Mouse (Mus musculus): Measurements from ENCODE around the gene Ccm2. TPM values are rescaled to one million over a fixed set of nuclear protein-coding genes. Genes with fewer than 3 reads are reported as not detected.
"Not testable (repeated sequence)": the region's sequence is repeated elsewhere in the genome, so short reads cannot be mapped to it uniquely, and the experiment has no call there.

Ccm2 gene
- polyA plus RNA-seq, 1 experiment from 2014 or later: 99.5 TPM

DNA sequence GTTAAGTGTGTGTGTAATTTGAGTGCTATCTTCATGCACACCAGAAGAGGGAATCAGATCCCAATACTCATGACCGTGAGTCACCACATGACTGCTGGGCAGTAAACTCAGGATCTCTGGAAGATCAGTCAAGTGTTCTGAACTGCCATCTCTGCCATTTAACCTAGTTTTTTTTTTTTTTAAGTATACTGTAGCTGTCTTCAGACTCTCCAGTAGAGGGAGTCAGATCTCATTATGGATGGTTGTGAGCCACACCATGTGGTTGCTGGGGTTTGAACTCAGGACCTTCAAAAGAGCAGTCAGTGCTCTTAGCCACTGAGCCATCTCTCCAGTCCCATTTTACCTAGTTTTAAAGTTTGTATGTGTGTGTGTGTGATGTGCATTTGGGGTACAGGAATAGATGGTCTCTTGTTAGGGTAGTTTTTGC is 23.0 kb upstream of the Ccm2 start:
- Histone ChIP-seq H3K9me3 (no peaks in the 10 kb centered on the region), H3K27ac (no peak overlapping the region), H3K36me3 (replicated peaks) (peaks cover 46% of the 10 kb centered on the region), H3K27me3 (ENCODE audit: poor library complexity, severe bottlenecking) (no peaks in the 10 kb centered on the region), H3K4me1 (peaks cover 31% of the 10 kb centered on the region), H3K4me3 (no peak overlapping the region)
- 51% methylated on average over 1 of the region's 1 CpGs for WGBS
- DNase-seq (ENCODE audit: extremely low spot score, low spot score): no peak

DNA sequence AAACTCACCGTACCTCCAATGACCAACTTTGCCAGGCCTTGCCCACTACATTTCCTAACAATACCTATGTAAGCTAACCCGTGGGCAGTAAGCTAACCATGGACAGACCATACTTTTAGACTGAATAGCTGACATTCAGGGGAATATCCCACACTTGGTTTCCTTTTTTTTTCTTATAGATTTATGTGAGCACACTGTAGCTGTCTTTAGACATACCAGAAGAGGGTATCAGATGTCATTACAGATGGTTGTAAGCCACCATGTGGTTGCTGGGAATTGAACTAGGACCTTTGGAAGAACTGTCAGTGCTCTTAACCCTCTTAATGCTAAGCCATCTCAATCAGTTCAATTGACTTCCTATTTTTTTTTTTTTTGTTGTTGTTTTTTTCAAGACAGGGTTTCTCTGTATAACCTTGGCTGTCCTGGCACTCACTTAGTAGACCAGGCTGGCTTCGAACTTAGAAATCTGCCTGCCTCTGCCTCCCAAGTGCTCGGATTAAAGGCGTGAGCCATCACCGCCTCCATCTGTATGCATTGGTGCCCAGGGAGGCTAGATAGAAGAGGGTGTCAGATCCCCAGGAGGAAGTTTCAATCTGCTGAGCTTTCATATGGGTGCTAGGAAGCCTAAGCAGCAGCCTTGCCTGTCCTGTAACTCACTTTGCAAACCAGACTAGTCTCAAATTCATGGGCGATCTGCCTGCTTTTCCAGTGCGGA is 22.4 kb upstream of the Ccm2 start:
- peaks cover 33% of the 10 kb centered on the region for H3K4me1 ChIP-seq
- H3K9me3 ChIP-seq: no peaks in the 10 kb centered on the region
- WGBS: 92% methylated on average over 8 of the region's 8 CpGs
- peaks cover 46% of the 10 kb centered on the region for H3K36me3 ChIP-seq (replicated peaks)
- no peak for DNase-seq (ENCODE audit: extremely low spot score, low spot score)
- H3K4me3 ChIP-seq: no peak overlapping the region
- H3K27me3 ChIP-seq (ENCODE audit: poor library complexity, severe bottlenecking): no peaks in the 10 kb centered on the region
- H3K27ac ChIP-seq: no peak overlapping the region

DNA sequence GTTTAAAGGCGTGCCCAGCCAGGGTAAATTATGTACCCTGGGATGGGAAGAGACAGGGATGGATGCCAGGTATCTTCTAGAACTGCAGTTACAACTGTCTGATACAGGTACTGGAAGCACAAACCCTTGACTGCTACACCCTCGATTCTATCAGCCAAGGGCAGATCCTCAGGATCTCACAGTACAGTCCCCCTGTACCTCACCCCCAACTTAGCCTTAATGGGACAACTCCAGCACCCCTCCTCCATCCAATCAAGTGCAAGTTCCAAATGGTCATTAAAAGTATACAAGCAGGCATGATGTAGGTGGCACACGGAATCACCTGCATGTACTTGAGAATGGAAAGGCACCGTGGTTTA is 21.8 kb upstream of the Ccm2 start:
- no peak for DNase-seq (ENCODE audit: extremely low spot score, low spot score)
- H3K9me3 ChIP-seq: no peaks in the 10 kb centered on the region
- peaks cover 46% of the 10 kb centered on the region for H3K36me3 ChIP-seq (replicated peaks)
- WGBS: 90% methylated on average over 4 of the region's 4 CpGs
- peaks cover 33% of the 10 kb centered on the region for H3K4me1 ChIP-seq
- no peak overlapping the region for H3K4me3 ChIP-seq
- no peaks in the 10 kb centered on the region for H3K27me3 ChIP-seq (ENCODE audit: poor library complexity, severe bottlenecking)
- H3K27ac ChIP-seq: no peak overlapping the region

DNA sequence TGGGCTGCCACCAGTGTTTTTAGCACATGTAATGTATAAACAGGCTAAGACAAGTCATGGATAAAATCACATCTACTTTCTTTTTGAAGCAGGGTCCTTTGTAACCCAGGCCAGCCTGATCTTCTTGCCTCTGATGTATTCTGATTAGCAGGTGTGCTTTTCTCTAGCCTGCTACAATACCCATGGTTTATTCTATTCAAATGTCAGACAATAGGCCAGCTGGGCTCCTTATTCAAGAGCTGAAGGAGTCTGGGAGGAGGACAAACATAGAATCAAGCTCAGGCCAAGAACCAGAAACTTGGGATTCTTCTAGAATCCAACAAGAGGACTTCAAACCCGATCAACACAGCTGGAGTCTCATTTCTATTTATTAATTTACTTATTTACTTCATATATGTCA is 21.4 kb upstream of the Ccm2 start:
- Histone ChIP-seq H3K4me3 (no peak overlapping the region), H3K36me3 (replicated peaks) (peaks cover 46% of the 10 kb centered on the region), H3K4me1 (peaks cover 33% of the 10 kb centered on the region), H3K27me3 (ENCODE audit: poor library complexity, severe bottlenecking) (no peaks in the 10 kb centered on the region), H3K27ac (no peak overlapping the region), H3K9me3 (no peaks in the 10 kb centered on the region)
- DNase-seq (ENCODE audit: extremely low spot score, low spot score): no peak
- WGBS: 83% methylated on average over 1 of the region's 1 CpGs

DNA sequence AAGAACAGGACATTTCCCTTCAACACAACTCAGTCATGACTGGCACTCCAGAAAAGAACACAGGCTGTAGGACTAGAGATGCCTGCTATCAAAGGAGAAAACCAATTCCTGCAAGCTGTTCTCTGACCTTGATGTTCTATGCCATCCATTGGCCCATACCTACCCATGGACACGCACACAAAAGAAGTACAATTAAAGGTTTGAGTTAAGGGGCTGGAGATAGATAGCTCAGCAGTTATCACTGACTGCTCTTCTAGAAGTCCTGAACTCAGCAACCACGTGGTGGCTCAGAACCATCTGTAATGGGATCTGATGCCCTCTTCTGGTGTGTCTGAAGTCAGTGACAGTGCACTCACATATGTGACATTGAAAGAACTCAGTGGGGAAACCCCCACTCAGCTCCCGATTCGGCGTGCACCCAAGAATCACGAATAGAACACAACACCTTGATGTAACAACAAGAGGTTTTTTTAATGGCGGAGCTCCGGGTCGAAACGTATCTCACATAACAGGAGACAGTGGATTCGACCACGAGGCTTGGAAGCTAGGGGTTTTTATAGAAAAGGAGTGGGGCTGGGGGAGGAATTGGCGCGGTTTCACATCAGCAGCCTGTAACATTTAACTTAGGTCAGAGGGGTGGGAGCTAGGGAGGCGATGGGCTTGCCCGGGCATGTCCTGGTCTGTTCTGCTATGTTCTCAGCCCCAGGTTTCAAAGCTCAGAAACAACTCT is 20.0 kb upstream of the Ccm2 start:
- Histone ChIP-seq H3K4me1 (peaks cover 33% of the 10 kb centered on the region), H3K36me3 (replicated peaks) (peaks cover 46% of the 10 kb centered on the region), H3K27ac (peak overlapping the region; percentile 93), H3K4me3 (peak overlapping the region; percentile 73)
- not testable (repeated sequence) for DNase-seq (ENCODE audit: extremely low spot score, low spot score); H3K27me3 ChIP-seq (ENCODE audit: poor library complexity, severe bottlenecking); H3K9me3 ChIP-seq
- 77% methylated on average over 12 of the region's 16 CpGs for WGBS

DNA sequence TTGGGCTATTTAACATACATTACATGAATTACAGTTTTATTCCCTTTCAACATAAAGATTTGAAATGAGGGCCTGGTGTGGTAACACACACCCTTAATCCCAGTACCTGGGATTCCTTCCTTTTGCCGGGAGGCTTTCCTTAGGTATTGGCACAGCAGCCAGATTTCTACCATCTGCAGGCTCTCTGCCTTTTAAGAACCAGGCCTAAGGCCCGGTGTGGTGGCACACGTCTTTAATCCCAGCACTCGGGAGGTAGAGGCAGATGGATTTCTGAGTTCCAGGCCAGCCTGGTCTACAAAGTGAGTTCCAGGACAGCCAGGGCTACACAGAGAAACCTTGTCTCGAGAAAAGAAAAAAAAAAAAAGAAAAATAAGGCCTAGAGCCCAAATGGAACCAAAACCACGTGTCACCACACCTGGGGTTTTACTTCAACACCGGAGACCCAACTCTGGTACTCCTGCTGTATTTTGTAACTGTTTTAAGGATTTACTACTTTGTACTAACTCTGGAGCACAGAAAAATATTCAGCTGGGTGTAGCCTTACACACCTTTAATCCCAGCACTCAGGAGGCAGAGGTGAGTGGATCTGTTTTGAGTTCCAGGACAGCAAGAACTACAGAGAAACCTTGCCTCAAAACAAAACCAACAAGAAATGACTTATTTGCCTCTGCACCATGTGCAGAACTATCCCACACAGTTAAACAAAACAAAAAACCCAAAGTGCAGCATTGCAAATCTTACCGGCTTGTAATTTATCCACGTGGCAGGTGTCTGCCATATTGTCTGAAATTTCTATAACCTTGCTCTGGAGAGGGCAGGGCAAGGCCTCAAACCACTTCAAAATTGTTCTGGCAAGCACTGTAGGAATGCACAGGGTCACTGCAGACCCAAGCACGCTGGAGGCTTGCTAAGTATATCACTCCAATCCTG is 19.2 kb upstream of the Ccm2 start:
- WGBS: 25% methylated on average over 10 of the region's 10 CpGs

DNA sequence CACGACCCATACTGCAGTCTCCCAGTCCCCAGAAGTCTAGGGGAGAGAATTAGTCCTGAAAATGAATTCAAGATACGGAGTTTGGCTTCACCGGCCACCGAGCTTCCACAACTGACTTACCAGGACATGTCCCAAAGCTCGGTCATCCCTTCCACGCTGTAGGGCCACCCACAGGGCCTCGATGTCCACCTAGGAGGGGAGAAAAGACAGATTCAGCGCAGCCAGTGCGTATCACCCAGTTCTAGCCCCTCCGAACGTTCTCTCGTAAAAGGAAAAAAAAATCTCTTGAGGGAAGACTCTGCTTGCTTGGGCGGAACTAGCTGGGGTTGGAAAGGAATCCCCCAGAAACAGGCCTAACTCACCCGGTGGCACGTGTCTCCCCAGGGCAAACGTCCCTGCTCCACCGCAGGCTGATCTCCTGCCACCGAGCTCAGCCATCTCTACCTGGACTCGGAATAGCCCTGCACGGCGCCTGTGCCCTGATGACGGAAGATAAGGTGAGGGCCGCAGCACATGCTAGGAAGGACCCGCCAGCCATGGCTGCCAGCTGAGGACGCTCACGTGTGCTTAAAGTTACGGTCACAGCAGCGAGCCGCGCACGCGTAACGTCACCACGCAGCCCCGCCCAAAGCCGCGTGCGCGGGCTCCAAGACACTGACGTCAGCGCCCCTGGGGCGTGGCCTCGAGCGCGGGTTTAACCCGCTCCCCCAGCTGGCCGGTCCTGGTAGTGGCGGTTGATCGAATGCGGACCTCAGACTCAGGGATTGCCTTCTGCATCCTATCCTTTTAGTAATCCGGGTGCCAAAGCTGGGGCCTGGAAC is 18.3 kb upstream of the Ccm2 start:
- Histone ChIP-seq H3K4me3 (peak overlapping the region; percentile 73), H3K27me3 (ENCODE audit: poor library complexity, severe bottlenecking) (no peaks in the 10 kb centered on the region)

More for the DNA sequence above, 19.2 kb upstream of the Ccm2 start:
- no peak for DNase-seq (ENCODE audit: extremely low spot score, low spot score)
- peaks cover 33% of the 10 kb centered on the region for H3K4me1 ChIP-seq
- H3K27me3 ChIP-seq (ENCODE audit: poor library complexity, severe bottlenecking): no peaks in the 10 kb centered on the region
- peaks cover 46% of the 10 kb centered on the region for H3K36me3 ChIP-seq (replicated peaks)
- H3K4me3 ChIP-seq: peak overlapping the region; percentile 73
- H3K9me3 ChIP-seq: no peaks in the 10 kb centered on the region
- H3K27ac ChIP-seq: peak overlapping the region; percentile 93

DNA sequence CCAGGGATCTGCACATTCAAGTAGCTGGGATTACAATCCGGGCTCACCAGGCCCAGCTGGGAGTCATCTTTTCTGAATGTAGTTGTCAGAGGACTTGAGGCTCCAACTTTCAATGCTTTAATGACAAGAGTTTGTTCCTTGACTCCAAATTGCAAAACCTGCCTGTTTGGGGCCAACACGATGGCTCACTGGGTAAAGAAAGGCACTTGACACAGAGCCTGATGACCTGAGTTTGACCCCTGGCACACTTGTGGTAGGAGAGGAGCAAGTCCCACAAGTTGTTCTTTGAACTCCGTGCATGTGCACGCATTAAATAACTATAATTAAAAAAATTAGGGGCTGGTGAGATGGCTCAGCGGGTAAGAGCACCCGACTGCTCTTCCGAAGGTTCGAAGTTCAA is 16.7 kb upstream of the Ccm2 start:
- Histone ChIP-seq H3K4me1 (peaks cover 32% of the 10 kb centered on the region), H3K4me3 (no peak overlapping the region), H3K36me3 (replicated peaks) (peaks cover 27% of the 10 kb centered on the region), H3K27ac (no peak overlapping the region), H3K27me3 (ENCODE audit: poor library complexity, severe bottlenecking) (no peaks in the 10 kb centered on the region), H3K9me3 (no peaks in the 10 kb centered on the region)
- no peak for DNase-seq (ENCODE audit: extremely low spot score, low spot score)
- WGBS: 91% methylated on average over 8 of the region's 8 CpGs

More for the DNA sequence above, 18.3 kb upstream of the Ccm2 start:
- peak; percentile 97 for DNase-seq (ENCODE audit: extremely low spot score, low spot score)
- H3K27ac ChIP-seq: peak overlapping the region; percentile 93
- peaks cover 43% of the 10 kb centered on the region for H3K36me3 ChIP-seq (replicated peaks)
- no peaks in the 10 kb centered on the region for H3K9me3 ChIP-seq
- WGBS: under 1% methylated on average over 51 of the region's 51 CpGs
- peaks cover 33% of the 10 kb centered on the region for H3K4me1 ChIP-seq

DNA sequence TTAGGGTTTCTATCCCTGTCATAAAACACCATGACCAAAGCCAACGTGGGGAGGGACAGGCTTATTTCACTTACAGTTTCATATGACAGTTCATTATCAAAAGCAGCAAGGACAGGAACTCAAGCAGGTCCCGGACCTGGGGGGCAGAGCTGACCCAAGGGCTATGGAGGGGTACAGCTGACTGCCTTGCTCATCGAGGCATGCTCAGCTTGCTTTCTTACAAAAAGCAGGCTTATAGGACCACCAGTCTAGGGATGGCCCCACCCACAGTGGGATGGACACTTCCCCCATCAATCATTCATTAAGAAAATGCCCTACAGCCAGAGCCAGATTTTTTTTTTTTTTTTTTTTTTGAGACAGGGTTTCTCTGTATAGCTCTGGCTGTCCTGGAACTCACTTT is 15.9 kb upstream of the Ccm2 start:
- Histone ChIP-seq H3K9me3 (no peaks in the 10 kb centered on the region), H3K4me1 (peaks cover 24% of the 10 kb centered on the region), H3K27ac (no peak overlapping the region), H3K36me3 (replicated peaks) (peaks cover 19% of the 10 kb centered on the region), H3K27me3 (ENCODE audit: poor library complexity, severe bottlenecking) (no peaks in the 10 kb centered on the region), H3K4me3 (no peak overlapping the region)
- 87% methylated on average over 3 of the region's 3 CpGs for WGBS
- no peak for DNase-seq (ENCODE audit: extremely low spot score, low spot score)

DNA sequence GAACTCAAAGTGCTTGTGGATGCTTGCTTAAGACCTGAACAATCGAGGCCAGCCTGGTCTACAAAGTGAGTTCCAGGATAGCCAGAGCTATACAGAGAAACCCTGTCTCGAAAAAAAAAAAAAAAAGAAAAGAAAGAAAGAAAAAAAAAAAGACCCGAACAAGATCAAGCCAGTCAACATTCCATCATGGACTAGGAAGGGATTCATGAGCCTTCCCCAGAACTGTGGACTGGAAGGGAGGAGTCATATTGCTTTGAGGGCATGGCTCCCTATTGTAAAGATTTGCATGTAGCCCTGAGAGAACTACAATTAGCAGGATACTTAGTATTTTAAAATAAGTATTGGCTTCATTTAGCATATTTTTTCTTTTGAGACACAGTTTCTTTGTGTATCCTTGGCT is 2.0 kb upstream of the Ccm2 start:
- H3K27ac ChIP-seq: no peak overlapping the region
- no peak for DNase-seq (ENCODE audit: extremely low spot score, low spot score)
- no peaks in the 10 kb centered on the region for H3K27me3 ChIP-seq (ENCODE audit: poor library complexity, severe bottlenecking)
- peaks cover 19% of the 10 kb centered on the region for H3K4me1 ChIP-seq
- H3K36me3 ChIP-seq (replicated peaks): peaks cover 9% of the 10 kb centered on the region
- no peaks in the 10 kb centered on the region for H3K9me3 ChIP-seq
- no peak overlapping the region for H3K4me3 ChIP-seq
- WGBS: 87% methylated on average over 3 of the region's 3 CpGs

DNA sequence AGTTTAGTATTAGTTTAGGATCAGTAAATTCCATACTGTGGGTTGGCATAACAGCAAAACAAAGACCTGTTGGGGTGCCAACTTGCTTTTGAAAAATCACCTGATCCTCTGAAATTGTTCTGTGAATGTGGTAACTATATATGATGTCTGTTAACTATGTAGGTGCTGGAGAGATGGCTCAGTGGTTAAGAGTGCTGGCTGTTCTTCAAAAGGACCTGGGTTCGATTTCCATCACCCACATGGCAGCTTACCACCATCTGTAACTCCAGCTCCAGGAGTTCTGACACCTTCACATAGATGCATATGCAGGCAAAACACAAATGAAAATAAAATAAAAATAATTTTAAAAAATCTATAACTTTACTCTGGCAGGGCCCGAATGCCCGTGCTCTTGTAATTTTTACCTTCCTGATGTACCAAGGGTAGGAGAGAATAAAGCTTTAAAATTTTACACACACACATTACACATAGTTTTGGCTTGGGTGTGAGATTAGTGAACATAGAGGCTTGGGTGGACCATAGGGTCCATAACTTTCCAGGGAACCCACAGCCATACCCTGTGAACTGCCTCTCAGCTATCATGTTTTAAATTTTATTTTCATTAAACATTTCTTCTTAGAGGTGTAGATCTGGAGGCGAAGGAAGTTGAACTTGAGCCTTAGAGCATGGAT is 1.4 kb upstream of the Ccm2 start:
- Histone ChIP-seq H3K4me3 (peak overlapping the region; percentile 80; the same call in 1 of the 2 replicates), H3K27ac (peak overlapping the region; percentile 99), H3K36me3 (replicated peaks) (peaks cover 16% of the 10 kb centered on the region), H3K27me3 (ENCODE audit: poor library complexity, severe bottlenecking) (no peaks in the 10 kb centered on the region), H3K9me3 (no peaks in the 10 kb centered on the region), H3K4me1 (peaks cover 19% of the 10 kb centered on the region)
- WGBS: 94% methylated on average over 4 of the region's 4 CpGs
- DNase-seq (ENCODE audit: extremely low spot score, low spot score): no peak

DNA sequence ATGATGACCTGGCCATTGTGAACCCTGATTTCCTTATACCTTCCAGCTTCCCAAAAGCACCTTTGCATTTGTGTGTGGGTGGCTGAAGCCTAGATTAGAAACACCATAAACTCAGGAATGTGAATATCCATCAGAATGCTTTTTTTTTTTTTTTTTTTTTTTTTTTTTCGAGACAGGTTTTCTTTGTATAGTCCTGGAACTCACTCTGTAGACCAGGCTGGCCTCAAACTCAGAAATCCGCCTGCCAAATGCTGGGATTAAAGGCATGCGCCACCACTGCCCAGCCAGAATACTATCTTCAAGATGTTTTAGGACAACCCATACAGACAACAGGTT is 862 bp upstream of the Ccm2 start:
- no peak for DNase-seq (ENCODE audit: extremely low spot score, low spot score)

More for the DNA sequence above, 862 bp upstream of the Ccm2 start:
- Histone ChIP-seq H3K4me1 (peaks cover 19% of the 10 kb centered on the region), H3K27ac (peak overlapping the region; percentile 99), H3K36me3 (replicated peaks) (peaks cover 21% of the 10 kb centered on the region), H3K4me3 (peak overlapping the region; percentile 80), H3K9me3 (no peaks in the 10 kb centered on the region), H3K27me3 (ENCODE audit: poor library complexity, severe bottlenecking) (no peaks in the 10 kb centered on the region)
- whole genome bisulfite sequencing: 27% methylated on average over 3 of the region's 3 CpGs
